12 mouse cellular contexts compared by ENCODE assay signal in the genomic region with DNA sequence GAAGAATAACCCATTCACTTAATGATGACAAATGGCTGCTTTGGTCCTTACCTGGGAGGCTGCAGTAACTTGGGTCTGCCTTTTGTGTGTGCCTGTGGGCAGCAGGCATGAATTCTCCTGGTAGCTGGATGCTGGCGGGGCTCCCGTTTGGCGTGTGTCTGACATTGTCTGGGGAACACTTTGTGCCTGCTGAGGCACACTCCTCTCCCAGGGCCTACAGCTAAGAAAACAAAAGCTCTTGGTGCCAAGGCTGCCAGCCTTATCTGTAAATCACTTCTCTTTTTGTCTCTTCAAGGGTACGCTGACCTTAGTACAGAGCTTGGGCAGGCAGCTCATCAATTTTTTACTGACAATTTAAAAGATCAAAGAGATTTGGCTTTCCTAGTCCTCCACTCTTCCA.
DNase-seq lines count a peak whose midpoint lies in the region; ATAC-seq lines count a peak whose summit lies in the region.
"Had no signal": no experiment of that assay in that cellular context is flagged by ENCODE, and none has a peak within 500 bp of the region (broad histone marks: within the 10 kb centered on the region; RNA-seq: fewer than 3 reads in every experiment).

No protein-coding gene starts in this region.

- WGBS in kidney, embryonic 14.5 days = 8% methylated on average over 4 of the region's 4 CpGs
- 21% methylated on average over 4 of the region's 4 CpGs for WGBS in neural tube, embryonic 11.5 days

- H3K9ac ChIP-seq in kidney, embryonic 14.5 days (ENCODE audit: low read depth, low read length) = no peak overlapping the region
- no peak overlapping the region for H3K9ac ChIP-seq in neural tube, embryonic 11.5 days (ENCODE audit: low read length)
- H3K9ac ChIP-seq: liver, embryonic 15.5 days had no signal

- intact Hi-C loops in left cerebral cortex, postnatal 25 days (cut with DNase I) = loop anchor here (5.0 to 10.0 kb wide), 3 partner anchors 81 to 667 kb away; no protein-coding TSS in a partner anchor

- no peaks in the 10 kb centered on the region for H3K4me1 ChIP-seq in kidney, embryonic 14.5 days (ENCODE audit: control insufficient read depth, insufficient read depth, low read length)
- 0 out of 2 replicates have a peak, but pooled peaks cover 4% of the 10 kb centered on the region for H3K4me1 ChIP-seq in neural tube, embryonic 11.5 days (ENCODE audit: control insufficient read depth, insufficient read depth, low read length)
- H3K4me1 ChIP-seq: liver, embryonic 15.5 days had no signal

- no peak overlapping the region for H3K27ac ChIP-seq in kidney, embryonic 14.5 days (ENCODE audit: low read depth, low read length)
- no peak overlapping the region for H3K27ac ChIP-seq in neural tube, embryonic 11.5 days (ENCODE audit: low read depth, low read length)
- H3K27ac ChIP-seq: liver, embryonic 15.5 days had no signal

- no peaks in the 10 kb centered on the region for H3K9me3 ChIP-seq in kidney, embryonic 14.5 days (ENCODE audit: control insufficient read depth, low read length)
- H3K9me3 ChIP-seq in neural tube, embryonic 11.5 days (ENCODE audit: control insufficient read depth, low read length) = no peaks in the 10 kb centered on the region
- H3K9me3 ChIP-seq: liver, embryonic 15.5 days had no signal

- no peak for DNase-seq in kidney, postnatal 25 days
- peak; percentile 66 for DNase-seq in adrenal gland, adult 8-10 months
- peak; percentile 7 for DNase-seq in embryo, embryonic 11 days
- DNase-seq in neural tube, embryonic 11.5 days (ENCODE audit: low spot score) = peak; percentile 18
- no peak for DNase-seq in urinary bladder, adult 18-20 months (ENCODE audit: low spot score in 2 of 2)
- no peak for DNase-seq in left cerebral cortex, postnatal 25 days (ENCODE audit: low spot score in 2 of 2)
- DNase-seq: kidney, postnatal 14 days; thymus, adult 2 months had no signal

- no peaks in the 10 kb centered on the region for H3K36me3 ChIP-seq in kidney, embryonic 14.5 days (ENCODE audit: control insufficient read depth, insufficient read depth, low read length)
- H3K36me3 ChIP-seq in neural tube, embryonic 11.5 days (ENCODE audit: control insufficient read depth, insufficient read depth, low read length) = no peaks in the 10 kb centered on the region
- H3K36me3 ChIP-seq: liver, embryonic 15.5 days had no signal

- no peak overlapping the region for H3K4me2 ChIP-seq in kidney, embryonic 14.5 days (replicated peaks; ENCODE audit: low read depth, low read length)
- no peak overlapping the region for H3K4me2 ChIP-seq in neural tube, embryonic 11.5 days (ENCODE audit: low read depth)
- H3K4me2 ChIP-seq: liver, embryonic 15.5 days had no signal

- H3K4me3 ChIP-seq in kidney, embryonic 14.5 days (ENCODE audit: low read length) = no peak overlapping the region
- H3K4me3 ChIP-seq in neural tube, embryonic 11.5 days (ENCODE audit: low read depth, low read length) = no peak overlapping the region
- H3K4me3 ChIP-seq: erythroblast, embryonic 14.5 days; liver, embryonic 15.5 days had no signal

- ATAC-seq in kidney, embryonic 14.5 days (ENCODE audit: low FRiP score, low TSS enrichment) = peak; percentile 66
- ATAC-seq in neural tube, embryonic 11.5 days (ENCODE audit: insufficient read depth, low FRiP score, low TSS enrichment) = peak; percentile 67; the same call in 1 of the 2 replicates
- no peak for ATAC-seq in megakaryocyte, adult 5-6 weeks (ENCODE audit: poor library complexity, severe bottlenecking)

- H3K27me3 ChIP-seq in kidney, embryonic 14.5 days (ENCODE audit: control insufficient read depth, insufficient read depth, low read length) = no peaks in the 10 kb centered on the region
- H3K27me3 ChIP-seq in neural tube, embryonic 11.5 days (ENCODE audit: control insufficient read depth, insufficient read depth, low read length) = no peaks in the 10 kb centered on the region
- H3K27me3 ChIP-seq: liver, embryonic 15.5 days had no signal

Comparison
In these comparisons a context has a peak if more than half of its experiments do, and no peak if none do; other contexts are left out.
1. DNase-seq: peak in adrenal gland, adult 8-10 months (single experiment), embryo, embryonic 11 days (single experiment) and neural tube, embryonic 11.5 days (single experiment); none in kidney, postnatal 25 days (0 of 2), urinary bladder, adult 18-20 months (0 of 2) and left cerebral cortex, postnatal 25 days (0 of 2).